Mouse (Mus musculus): Measurements from ENCODE around the gene Gdf15.
"Not testable (repeated sequence)": the region's sequence is repeated elsewhere in the genome, so short reads cannot be mapped to it uniquely, and the experiment has no call there.

Gene Gdf15

DNA sequence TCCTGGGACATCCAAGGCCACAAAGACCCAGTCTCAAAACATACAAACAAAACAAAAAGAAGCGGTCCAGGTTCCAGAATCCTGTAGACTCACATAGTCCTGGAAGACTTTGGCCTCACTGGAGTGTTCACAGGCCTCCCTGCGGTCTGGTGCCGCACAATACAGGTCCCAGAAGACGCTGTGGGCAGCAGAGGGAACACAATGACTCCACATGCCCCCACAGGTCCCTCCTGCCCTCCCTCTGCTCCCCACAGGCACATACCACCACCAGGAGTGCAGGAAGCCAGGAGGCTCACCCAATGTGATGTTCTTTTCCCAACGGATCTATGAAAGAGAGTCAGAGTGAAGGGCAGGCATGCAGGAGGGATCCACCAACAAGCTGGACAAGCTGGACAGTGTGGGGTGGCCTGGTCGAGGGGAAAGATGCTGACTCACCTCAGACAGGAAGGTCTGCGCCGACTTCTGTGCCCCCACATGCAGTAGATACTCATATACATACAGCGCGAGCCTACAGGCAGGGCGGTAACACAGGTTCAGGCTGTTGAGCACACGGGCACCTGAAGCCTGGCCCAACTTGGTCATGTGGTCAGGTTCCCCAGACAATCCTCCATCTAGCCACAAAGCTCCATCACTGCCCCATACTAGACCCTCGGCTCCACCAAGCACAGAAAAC lies 30.0 kb downstream of the Gdf15 start:
- no peak for DNase-seq

GRCm38 (mm10) chr8:70601271-70601649 lies 31.0 kb downstream of the Gdf15 start:
- DNase-seq = peak; percentile 83

DNA sequence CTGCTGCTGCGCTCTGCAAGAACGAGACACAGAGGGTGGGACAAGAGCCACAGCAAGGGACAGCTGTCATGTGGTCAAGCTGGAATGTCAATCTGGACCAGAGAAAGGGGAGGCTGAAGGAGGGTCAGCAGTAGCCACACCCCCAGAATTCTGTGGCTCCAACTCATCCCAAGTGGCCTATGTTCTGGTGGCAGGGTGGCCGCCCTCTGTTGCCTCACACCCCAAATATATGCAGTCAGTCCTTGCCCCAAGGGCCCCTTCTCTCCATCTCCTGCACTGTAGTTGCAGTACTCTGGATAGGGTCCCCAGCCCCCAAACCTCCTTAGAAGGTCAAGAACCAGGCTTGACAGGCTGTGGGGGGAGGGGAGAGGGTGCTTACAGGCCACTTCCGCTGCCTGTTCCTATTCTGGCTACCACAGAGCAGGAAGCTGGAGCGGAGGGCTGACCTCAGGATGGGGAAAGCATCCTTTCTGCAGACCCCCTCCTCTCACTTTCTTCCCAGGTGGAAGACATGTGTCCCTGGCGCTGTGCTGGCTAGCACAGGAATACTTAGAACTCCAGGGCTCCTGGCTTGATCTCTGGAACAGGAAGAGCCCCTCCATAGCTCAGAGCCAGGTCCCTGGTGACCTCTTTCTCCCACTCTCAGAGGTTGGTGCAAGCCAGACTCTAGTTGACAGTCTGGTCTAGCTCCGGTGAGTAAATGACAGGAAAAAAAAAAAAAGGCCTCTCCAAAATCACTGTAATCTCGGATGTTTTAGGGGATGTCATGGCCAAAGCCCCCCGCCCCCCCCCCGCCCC lies 31.6 kb downstream of the Gdf15 start:
- no peak for DNase-seq

DNA sequence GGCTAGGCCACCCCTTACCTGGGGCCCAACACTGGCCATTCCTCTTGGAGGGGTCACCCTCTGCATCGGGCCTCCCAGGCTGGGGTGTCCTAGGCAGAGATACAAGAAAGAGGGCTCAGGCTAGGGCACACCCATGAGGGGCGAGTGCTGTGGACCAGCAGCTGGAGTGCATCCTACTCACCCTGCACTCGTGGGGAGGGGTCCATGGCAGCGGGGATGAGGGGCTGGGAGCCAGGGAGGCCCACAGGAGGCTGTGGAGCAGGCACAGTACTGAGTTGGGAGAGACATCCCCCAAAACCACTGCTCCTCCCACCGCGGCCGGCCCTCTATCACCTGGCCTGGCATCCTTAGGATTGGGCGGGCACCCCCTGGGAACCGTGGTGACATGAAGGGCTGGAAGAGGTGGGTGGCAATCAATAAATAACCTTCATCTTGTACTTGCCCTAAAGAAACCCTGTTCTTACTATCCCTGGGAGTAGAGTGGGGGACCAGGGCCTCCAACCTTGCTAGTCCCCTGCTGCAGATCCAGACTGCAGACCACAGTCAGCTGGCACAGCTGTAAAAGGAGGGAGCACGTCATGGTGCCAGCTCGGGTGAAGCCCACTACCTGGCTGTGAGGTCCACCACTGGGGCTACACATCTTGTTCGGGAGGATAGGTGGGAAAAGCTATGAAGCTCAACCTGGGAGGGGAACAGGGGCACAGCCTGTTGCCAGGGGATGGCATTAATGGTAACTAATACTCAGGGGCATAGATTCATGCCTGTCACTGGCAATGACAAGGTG lies 32.6 kb downstream of the Gdf15 start:
- DNase-seq = no peak

- DNase-seq = no peak
These were observed 33.5 kb downstream of the Gdf15 start for GRCm38 (mm10) chr8:70598722-70599121.

DNA sequence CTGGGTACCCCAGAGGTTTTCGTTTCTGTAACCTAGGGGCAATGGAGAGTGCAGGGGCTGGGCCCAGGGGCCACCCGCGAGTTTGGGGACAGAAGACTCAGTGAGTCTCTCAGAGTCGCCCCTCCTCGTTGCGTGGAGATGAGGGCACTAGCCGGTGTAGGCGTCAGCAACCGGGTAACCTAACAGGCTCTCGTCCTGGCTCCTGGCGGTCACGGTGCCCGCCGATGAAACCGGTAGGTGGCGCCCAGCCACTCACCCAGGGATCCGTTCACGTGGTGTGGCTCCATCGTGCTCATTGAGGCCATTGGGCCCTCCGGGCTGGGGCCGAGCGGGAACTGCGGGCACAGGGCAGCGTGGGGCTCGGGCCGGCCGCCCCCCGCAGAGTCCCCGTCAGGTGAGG lies 34.0 kb downstream of the Gdf15 start:
- no peak for DNase-seq

GRCm38 (mm10) chr8:70597417-70598272 lies 34.6 kb downstream of the Gdf15 start:
- no peak for DNase-seq

GRCm38 (mm10) chr8:70596775-70597416 lies 35.4 kb downstream of the Gdf15 start:
- peak; percentile 69 for DNase-seq

GRCm38 (mm10) chr8:70596216-70596615 lies 36.0 kb downstream of the Gdf15 start:
- no peak for DNase-seq

DNA sequence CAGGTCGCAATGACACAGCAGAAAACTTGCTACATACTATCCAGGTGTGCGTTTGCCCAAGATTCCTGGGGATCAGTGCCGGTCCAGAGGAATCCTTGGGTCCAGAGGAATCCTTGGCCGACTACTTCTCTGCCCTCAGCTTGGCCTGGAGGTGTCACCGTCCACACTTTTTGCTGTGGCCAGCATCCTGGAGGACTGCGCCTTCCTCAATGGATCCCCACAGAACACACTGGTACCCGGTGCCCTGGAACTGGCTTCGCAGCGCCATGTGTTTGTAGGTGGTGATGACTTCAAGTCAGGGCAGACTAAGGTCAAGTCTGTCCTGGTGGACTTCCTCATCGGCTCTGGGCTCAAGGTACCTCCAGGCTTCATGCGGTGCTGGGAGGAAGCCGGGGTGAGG lies 36.4 kb downstream of the Gdf15 start:
- no peak for DNase-seq

GRCm38 (mm10) chr8:70594621-70595564 lies 37.4 kb downstream of the Gdf15 start:
- peak; percentile 68 for DNase-seq

- DNase-seq = peak; percentile 91
These were observed 38.2 kb downstream of the Gdf15 start, which contains the start of gene Isyna1 for GRCm38 (mm10) chr8:70593961-70594609. Gene Isyna1 (plus strand): TSS chr8:70594373.

- no peak for DNase-seq
These were observed 39.1 kb downstream of the Gdf15 start for GRCm38 (mm10) chr8:70593173-70593572.

DNA sequence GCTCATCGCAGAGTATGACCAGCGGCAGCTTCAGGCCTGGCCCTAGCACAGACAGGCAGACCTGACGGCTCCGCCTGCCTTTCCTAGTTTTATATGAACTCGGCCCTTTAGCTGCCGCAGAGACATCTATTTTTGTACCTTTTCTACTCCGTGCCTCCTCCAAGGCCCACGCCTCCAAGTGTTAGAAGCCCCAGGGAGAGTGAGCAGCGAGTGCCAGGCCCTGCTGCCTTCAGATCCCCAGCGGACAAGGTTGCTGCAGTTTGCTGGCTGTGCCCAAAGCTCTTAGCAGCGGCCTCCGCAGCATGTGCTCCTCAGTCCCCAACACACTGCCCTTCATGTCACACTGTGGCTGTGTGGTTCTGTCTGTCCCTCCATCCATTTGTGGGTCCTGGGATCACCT lies 40.7 kb downstream of the Gdf15 start:
- DNase-seq = no peak

DNA sequence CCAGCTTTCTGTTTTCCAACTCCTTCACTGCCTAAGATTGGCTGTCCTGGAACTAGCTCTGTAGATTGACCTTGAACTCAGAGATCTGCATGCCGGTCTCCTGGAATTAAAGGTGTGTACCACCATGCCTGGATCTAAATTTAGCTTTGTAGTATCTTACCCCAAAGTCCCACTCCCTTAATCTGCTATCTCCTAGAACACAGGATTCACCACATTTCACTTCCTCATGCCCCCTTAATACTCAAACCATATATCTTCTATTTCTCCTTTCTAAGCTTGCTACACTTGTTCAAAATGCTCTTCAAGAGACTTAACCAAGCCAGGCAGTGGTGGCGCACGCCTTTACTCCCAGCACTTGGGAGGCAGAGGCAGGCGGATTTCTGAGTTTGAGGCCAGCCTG lies 44.3 kb downstream of the Gdf15 start:
- not testable (repeated sequence) for DNase-seq

GRCm38 (mm10) chr8:70585258-70585652 lies 47.0 kb downstream of the Gdf15 start:
- peak; percentile 77 for DNase-seq

DNA sequence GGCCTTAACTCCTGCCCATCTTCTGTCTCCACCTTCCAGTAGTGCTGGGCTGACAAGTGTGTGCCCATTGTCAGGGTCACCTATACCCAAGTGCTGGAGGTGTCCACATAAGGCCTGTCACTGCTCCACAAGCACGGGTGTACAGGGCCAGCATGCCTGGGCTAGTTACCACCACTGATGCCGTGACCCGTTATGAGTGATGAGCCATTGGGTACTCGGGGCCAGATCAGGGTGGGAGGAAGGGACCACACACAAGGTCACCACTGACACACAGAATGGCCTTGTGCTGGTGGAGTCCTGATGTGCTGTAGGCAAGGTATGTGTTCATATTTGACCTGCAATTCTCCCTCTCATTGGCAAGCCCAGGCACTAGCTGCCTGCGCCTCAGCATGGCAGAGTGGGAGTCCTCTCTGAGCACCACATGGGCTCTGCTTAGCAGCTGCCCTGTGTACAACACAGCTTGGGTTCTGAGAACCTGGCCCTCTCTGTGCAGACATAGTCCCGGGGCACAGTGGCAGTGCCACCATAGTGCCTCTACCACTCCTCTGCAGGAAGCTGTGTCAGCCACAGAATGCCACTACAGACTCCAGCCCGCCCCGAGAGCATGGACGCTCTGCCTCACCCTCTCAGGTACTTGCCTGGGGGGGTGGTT lies 47.5 kb downstream of the Gdf15 start:
- DNase-seq = no peak

DNA sequence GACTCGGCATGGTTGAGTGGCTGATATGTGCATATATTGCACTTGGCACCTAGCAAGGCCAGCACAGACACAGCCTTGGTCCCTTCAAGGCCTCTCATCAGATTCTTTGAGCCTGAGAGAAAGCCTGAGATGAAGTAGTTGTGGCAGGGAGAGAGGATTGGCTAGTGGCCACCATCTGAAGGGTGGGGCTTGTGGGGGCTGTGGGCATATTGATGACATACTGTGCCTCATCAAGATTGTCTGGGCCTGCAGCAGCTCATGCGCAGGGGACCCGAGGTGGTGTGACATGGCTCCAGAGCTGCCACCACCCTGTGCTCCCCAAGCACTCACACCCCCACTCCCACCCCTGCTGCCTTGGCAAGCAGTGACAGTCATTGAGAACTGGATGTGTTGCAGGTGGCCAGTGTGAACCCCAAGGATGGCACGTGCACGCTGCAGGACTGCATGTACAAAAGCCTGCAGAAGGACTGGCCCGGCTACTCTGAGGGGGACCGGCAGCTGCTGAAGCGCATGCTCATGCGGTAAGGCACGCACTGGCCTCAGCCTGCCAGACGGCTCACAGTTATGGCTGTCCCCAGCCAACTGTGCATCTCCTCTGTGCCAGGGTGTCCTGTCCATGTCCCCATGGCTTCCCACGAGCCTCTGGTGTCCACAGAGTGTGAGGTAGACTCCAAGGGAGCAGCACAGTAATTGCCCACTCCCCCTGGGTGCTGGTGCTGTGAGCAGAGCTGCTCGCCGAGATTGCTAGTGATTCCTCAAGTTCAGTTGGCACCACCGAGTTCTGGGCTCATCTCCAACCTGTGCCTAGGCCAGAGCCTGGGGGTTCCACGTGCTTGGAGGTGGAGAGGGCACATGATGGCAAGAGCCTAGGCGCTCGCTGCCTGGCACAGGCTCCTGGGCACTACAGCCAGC lies 48.5 kb downstream of the Gdf15 start:
- no peak for DNase-seq

Data from thymus, postnatal 4 days (tissue).